Mouse (Mus musculus): Measurements from ENCODE around the gene Rpl37. TPM values are rescaled to one million over a fixed set of nuclear protein-coding genes. Genes with fewer than 3 reads are reported as not detected.

Gene Rpl37
- total and polyA plus RNA-seq, 3 experiments = 646 to 1,787 (median 1,083) TPM

DNA sequence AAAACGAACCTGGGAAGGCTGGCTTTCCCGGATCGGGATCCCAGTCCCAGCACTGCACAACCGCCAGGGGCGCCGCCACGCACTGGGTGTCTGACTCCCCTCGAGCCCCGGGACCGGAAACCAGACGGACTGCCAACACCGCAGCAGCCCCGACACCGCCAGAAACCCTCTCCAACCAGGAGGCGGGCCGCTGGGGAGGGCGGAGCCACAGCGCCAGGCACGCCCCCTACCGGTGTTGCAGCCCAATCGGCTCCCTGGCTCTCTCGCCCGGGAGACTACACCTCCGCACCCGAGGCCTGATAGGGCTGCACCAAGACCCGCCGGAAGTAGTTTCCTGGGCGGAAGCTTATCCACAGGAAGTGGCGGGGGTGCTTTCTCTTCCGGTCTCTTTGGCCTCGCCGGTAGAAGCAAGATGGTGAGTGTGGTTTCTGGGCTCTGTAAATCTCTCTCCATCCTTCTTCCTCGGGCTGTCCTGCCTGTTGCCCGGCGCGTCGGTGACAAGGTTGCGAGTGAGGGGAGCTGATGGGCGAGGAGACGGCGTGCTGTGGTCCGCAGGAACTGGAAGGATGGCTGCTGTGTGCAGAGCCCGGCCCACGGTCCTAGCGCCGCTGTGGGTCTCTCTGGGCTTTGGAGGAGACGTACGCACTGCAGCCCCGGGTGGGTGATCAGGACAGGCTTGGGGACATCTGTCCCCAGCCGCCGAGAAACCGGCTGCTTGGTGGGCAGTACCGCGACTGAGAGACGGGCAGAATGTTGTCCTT is at the start of gene Rpl37 (continued):
- TF ChIP-seq ZMIZ1 (IDR thresholded peaks at IDR 0.05; ENCODE audit: low read depth, low read length) = peak; percentile 90

GRCm38 (mm10) chr15:5068801-5069518 is 47.5 kb upstream of the Rpl37 start:
- Histone ChIP-seq H3K4me2 (ENCODE audit: insufficient read depth, low read depth, poor library complexity, severe bottlenecking) (no peak overlapping the region), H3K27ac (ENCODE audit: insufficient read depth, low read depth) (no peak overlapping the region), H3K9me3 (replicated peaks; ENCODE audit: low read length) (no peaks in the 10 kb centered on the region), H3K27me3 (replicated peaks) (no peaks in the 10 kb centered on the region), H3K79me2 (replicated peaks; ENCODE audit: control insufficient read depth, extremely low read depth, insufficient read depth, poor library complexity, severe bottlenecking) (no peaks in the 10 kb centered on the region), H3K4me1 (ENCODE audit: control insufficient read depth in 1 of 2, insufficient read depth in 2 of 2) (peaks cover 0 to 15% of the 10 kb centered on the region in 2 experiments; a peak in 2 of 4 replicates), H3K9ac (ENCODE audit: insufficient read depth, low read depth) (no peak overlapping the region), H3K4me3 (replicated peaks in 1 of 3; ENCODE audit: low read depth in 2 of 3, low read length in 2 of 3, poor library complexity in 1 of 3) (no peak overlapping the region), H3K36me3 (replicated peaks in 1 of 2; ENCODE audit: control insufficient read depth in 1 of 2, insufficient read depth in 1 of 2, low read length in 1 of 2) (no peaks in the 10 kb centered on the region)
- dilution Hi-C loops (cut with MboI; ENCODE audit: extremely low pct_ligation_motif_present, extremely low pct_unique_long_range_greater_than_20kb, low sequenced_read_pairs) (no loop called here), in situ Hi-C loops (cut with MboI; ENCODE audit: low pct_ligation_motif_present, low pct_unique_long_range_greater_than_20kb, low sequenced_read_pairs) (no loop called here)
- DNase-seq (ENCODE audit: extremely low read depth) = no peak
- TF ChIP-seq SMC3 (IDR thresholded peaks at IDR 0.05; ENCODE audit: low read depth, low read length) = peak; percentile 57
- no peak for TF ChIP-seq EP300 (IDR thresholded peaks at IDR 0.05; ENCODE audit: low read length)
- TF ChIP-seq CTCF (conservative IDR thresholded peaks at IDR 0.05 in 1 of 2, IDR thresholded peaks at IDR 0.05 in 1 of 2; ENCODE audit: low read depth in 2 of 2, low read length in 2 of 2) = peak; percentile 77
- TF ChIP-seq RAD21 (IDR thresholded peaks at IDR 0.05; ENCODE audit: low read depth, low read length) = peak; percentile 81
- no peak for TF ChIP-seq IRF4 (IDR thresholded peaks at IDR 0.05; ENCODE audit: low read depth, low read length)

GRCm38 (mm10) chr15:5081235-5081634 is 35.2 kb upstream of the Rpl37 start:
- dilution Hi-C loops (cut with MboI; ENCODE audit: extremely low pct_ligation_motif_present, extremely low pct_unique_long_range_greater_than_20kb, low sequenced_read_pairs) (no loop called here), in situ Hi-C loops (cut with MboI; ENCODE audit: low pct_ligation_motif_present, low pct_unique_long_range_greater_than_20kb, low sequenced_read_pairs) (no loop called here)
- Histone ChIP-seq H3K36me3 (replicated peaks in 1 of 2; ENCODE audit: control insufficient read depth in 1 of 2, insufficient read depth in 1 of 2, low read length in 1 of 2) (no peaks in the 10 kb centered on the region), H3K79me2 (replicated peaks; ENCODE audit: control insufficient read depth, extremely low read depth, insufficient read depth, poor library complexity, severe bottlenecking) (no peaks in the 10 kb centered on the region), H3K9me3 (replicated peaks; ENCODE audit: low read length) (no peaks in the 10 kb centered on the region), H3K4me1 (ENCODE audit: control insufficient read depth in 1 of 2, insufficient read depth in 2 of 2) (peaks cover 0 to 4% of the 10 kb centered on the region in 2 experiments; a peak in 1 of 4 replicates), H3K4me2 (ENCODE audit: insufficient read depth, low read depth, poor library complexity, severe bottlenecking) (no peak overlapping the region), H3K27me3 (replicated peaks) (no peaks in the 10 kb centered on the region), H3K4me3 (replicated peaks in 1 of 3; ENCODE audit: low read depth in 2 of 3, low read length in 2 of 3, poor library complexity in 1 of 3) (no peak overlapping the region), H3K27ac (ENCODE audit: insufficient read depth, low read depth) (no peak overlapping the region), H3K9ac (ENCODE audit: insufficient read depth, low read depth) (no peak overlapping the region)
- TF ChIP-seq GABPA (IDR thresholded peaks at IDR 0.05; ENCODE audit: insufficient replicate concordance, low read depth, low read length) = no peak
- no peak for TF ChIP-seq NRF1 (IDR thresholded peaks at IDR 0.05; ENCODE audit: low read depth, low read length)
- no peak for TF ChIP-seq SMC3 (IDR thresholded peaks at IDR 0.05; ENCODE audit: low read depth, low read length)
- TF ChIP-seq JUND (conservative IDR thresholded peaks at IDR 0.05; ENCODE audit: low read depth, low read length) = no peak
- no peak for TF ChIP-seq RAD21 (IDR thresholded peaks at IDR 0.05; ENCODE audit: low read depth, low read length)
- no peak for TF ChIP-seq CTCF (conservative IDR thresholded peaks at IDR 0.05 in 1 of 2, IDR thresholded peaks at IDR 0.05 in 1 of 2; ENCODE audit: low read depth in 2 of 2, low read length in 2 of 2)
- no peak for TF ChIP-seq ZMIZ1 (IDR thresholded peaks at IDR 0.05; ENCODE audit: low read depth, low read length)
- no peak for TF ChIP-seq EP300 (IDR thresholded peaks at IDR 0.05; ENCODE audit: low read length)
- no peak for TF ChIP-seq ZC3H11A (IDR thresholded peaks at IDR 0.05; ENCODE audit: low read depth, low read length)
- no peak for TF ChIP-seq CHD1 (IDR thresholded peaks at IDR 0.05; ENCODE audit: low read depth, low read length)
- TF ChIP-seq NELFE (IDR thresholded peaks at IDR 0.05; ENCODE audit: low read depth, low read length) = no peak
- TF ChIP-seq E2F4 (IDR thresholded peaks at IDR 0.05; ENCODE audit: insufficient replicate concordance, low read depth, low read length) = no peak
- no peak for TF ChIP-seq MEF2A (IDR thresholded peaks at IDR 0.05; ENCODE audit: borderline replicate concordance, low read depth, low read length)
- no peak for TF ChIP-seq USF2 (conservative IDR thresholded peaks at IDR 0.05; ENCODE audit: low read depth, low read length)
- no peak for TF ChIP-seq CHD2 (IDR thresholded peaks at IDR 0.05; ENCODE audit: low read length)
- TF ChIP-seq ZNF384 (IDR thresholded peaks at IDR 0.05; ENCODE audit: low read depth, low read length) = no peak
- TF ChIP-seq IRF4 (IDR thresholded peaks at IDR 0.05; ENCODE audit: low read depth, low read length) = no peak
- TF ChIP-seq TCF12 (IDR thresholded peaks at IDR 0.05; ENCODE audit: low read depth, low read length) = no peak
- no peak for TF ChIP-seq BHLHE40 (IDR thresholded peaks at IDR 0.05; ENCODE audit: low read depth, low read length)
- TF ChIP-seq SIN3A (IDR thresholded peaks at IDR 0.05; ENCODE audit: low read length) = no peak
- DNase-seq (ENCODE audit: extremely low read depth) = no peak

Data from CH12.LX (cell line).